Mouse (Mus musculus) lung, adult 2 months (tissue): ENCODE data around the gene Gm10037. TPM values are rescaled to one million over a fixed set of nuclear protein-coding genes. Genes with fewer than 3 reads are reported as not detected.

Source experiments
- DNase-seq: peaks from one replicate; pipeline ENCODE4 v3.0.0; 2022
- H3K4me1 ChIP-seq: fragments of 200-500 bp; 2 replicates; pipeline ENCODE4 v1.6.1; 2011; ENCODE audit warnings: low read length; ENCODE audit not compliant: control insufficient read depth, insufficient read depth
- H3K4me3 ChIP-seq: fragments of 200-500 bp; replicated peaks from 2 replicates; pipeline ENCODE3; 2011; ENCODE audit warnings: low read depth, mild to moderate bottlenecking, control low read depth, low read length; ENCODE audit errors: extremely low read depth
- CTCF ChIP-seq: fragments of 200-500 bp; IDR thresholded peaks from 2 replicates; pipeline ENCODE4 v1.5.1; 2011; ENCODE audit warnings: mild to moderate bottlenecking, low read length, control low read depth; ENCODE audit not compliant: insufficient read depth
- POLR2A ChIP-seq: fragments of 200-500 bp; IDR thresholded peaks from 2 replicates; pipeline ENCODE4 v1.6.1; 2011; ENCODE audit warnings: low read depth, mild to moderate bottlenecking, control low read depth, low read length, borderline replicate concordance; ENCODE audit errors: extremely low read depth
- WGBS: fragments of 180-500 bp; shearing (Covaris S2); methylation state at CpG from one replicate; pipeline ENCODE4 v1.1.7; 2018; 5-methylcytosine and 5-hydroxymethylcytosine counted together
- polyA plus RNA-seq: library from polyadenylated mRNA; depleted of rRNA; stranded (reverse); fragments of >200 nt; gene quantifications from 2 replicates; pipeline ENCODE4 v1.2.3, GENCODE M21; 2012; rRNA removed

Gm10037 gene
- polyA plus RNA-seq, 1 experiment: 0.82 TPM

GRCm38 (mm10) chr13:67876699-67877254 is 45.9 kb downstream of the Gm10037 start:
- Histone ChIP-seq H3K4me3 (no peak overlapping the region), H3K4me1 (no peaks in the 10 kb centered on the region)
- TF ChIP-seq POLR2A (no peak), CTCF (no peak)
- no peak for DNase-seq
- WGBS: 40% methylated on average over 6 of the region's 7 CpGs

GRCm38 (mm10) chr13:67883966-67884365 is 53.1 kb downstream of the Gm10037 start:
- no peak overlapping the region for H3K4me3 ChIP-seq
- no peak for DNase-seq
- 87% methylated on average over 8 of the region's 8 CpGs for WGBS
- TF ChIP-seq CTCF (no peak), POLR2A (no peak)
- H3K4me1 ChIP-seq: no peaks in the 10 kb centered on the region

Other genes starting within 250 kb of the Gm10037 start
- 0.40 and 0.63 TPM in 2 replicates for gene Zfp729b, start 221.4 kb upstream of the Gm10037 start, polyA plus RNA-seq
- 0.34 and 0.45 TPM in 2 replicates for gene Gm49345, start 193.3 kb upstream of the Gm10037 start, polyA plus RNA-seq
- gene Zfp729a, start 193.3 kb upstream of the Gm10037 start, polyA plus RNA-seq: 0.68 and 1.0 TPM in 2 replicates
- 3.3 and 4.9 TPM in 2 replicates for gene Zfp738, start 144.0 kb upstream of the Gm10037 start, polyA plus RNA-seq
- 0.75 and 0.84 TPM in 2 replicates for gene Zfp65, start 101.9 kb upstream of the Gm10037 start, polyA plus RNA-seq
- gene Zfp85, start 75.9 kb upstream of the Gm10037 start, polyA plus RNA-seq: 0.50 and 1.0 TPM in 2 replicates
- gene Zfp493, start 51.4 kb upstream of the Gm10037 start, polyA plus RNA-seq: 0.46 and 1.2 TPM in 2 replicates
- 0.31 and 0.72 TPM in 2 replicates for gene Zfp273, start 17.4 kb upstream of the Gm10037 start, polyA plus RNA-seq
- not detected in 2 replicates for gene BC048507, start 32.2 kb downstream of the Gm10037 start, polyA plus RNA-seq